Mouse (Mus musculus): ENCODE results near the gene Ostc.

DNA sequence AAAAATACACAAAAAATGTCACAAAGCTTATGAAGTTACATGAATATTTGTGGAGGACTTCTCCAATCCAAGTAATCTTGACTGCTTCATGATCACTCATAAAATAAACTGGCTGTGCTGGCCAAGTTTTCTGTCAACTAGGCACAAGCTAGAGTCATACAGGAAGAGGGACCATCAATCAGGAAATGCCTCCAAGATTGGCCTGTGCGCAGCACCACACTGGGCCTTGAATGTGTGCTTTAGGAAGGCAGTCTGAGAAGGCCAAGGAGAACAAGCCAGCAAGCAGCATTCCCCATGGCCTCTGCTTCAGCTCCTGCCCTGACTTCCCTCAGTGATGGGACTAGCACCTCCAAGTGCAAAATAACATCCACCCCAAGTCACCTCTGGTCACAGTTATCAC is 17.8 kb upstream of the Ostc start:
- TF ChIP-seq CTCF (IDR thresholded peaks at IDR 0.05) (no peak), EP300 (IDR thresholded peaks at IDR 0.05) (no peak)

Data from lung, postnatal 0 days (tissue).